Mouse (Mus musculus): ENCODE measurements around the gene Vmn1r194.

GRCm38 (mm10) chr13:22243915-22244314 is at the start of gene Vmn1r194:
- TF ChIP-seq CTCF (IDR thresholded peaks at IDR 0.05; ENCODE audit: low read depth) (no peak), EP300 (IDR thresholded peaks at IDR 0.05; ENCODE audit: low read depth) (no peak)
